Mouse (Mus musculus) kidney, postnatal 14 days (tissue): ENCODE measurements at regions not wholly inside any gene's neighbourhood (a gene's known extent, or its start where the extent isn't known, plus 50 kb on each side); places are given as distances from the start of the nearest gene placed in this dataset.

Experiments used
- DNase-seq: peaks from one replicate; pipeline ENCODE4 v3.0.0; 2022; ENCODE audit warnings: mixed read lengths

DNA sequence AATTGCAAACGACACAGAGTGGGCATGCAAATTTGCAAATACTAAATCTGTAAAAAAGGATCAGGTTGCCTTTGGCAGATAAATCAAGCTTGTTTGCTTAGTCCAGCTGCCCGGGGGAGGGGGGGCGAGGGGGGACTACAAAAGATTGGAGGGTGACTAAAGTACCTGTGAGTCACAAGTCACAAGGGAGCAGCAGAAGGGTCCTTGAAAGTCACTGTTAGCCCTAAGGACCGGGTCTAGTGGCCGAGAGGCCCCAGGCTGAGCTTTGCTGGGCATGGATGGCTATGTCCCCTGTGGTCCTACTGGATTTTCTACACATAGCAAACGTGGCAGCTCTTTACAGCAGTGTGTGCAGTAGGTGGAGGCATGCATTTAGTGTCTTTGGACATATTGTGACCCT, 118.4 kb upstream of the Pitx1 start:
- no peak for DNase-seq

- DNase-seq = peak; percentile 13
These were observed 117.4 kb upstream of the Pitx1 start for GRCm38 (mm10) chr13:55953426-55953825.

GRCm38 (mm10) chr13:55950773-55951172, 114.8 kb upstream of the Pitx1 start:
- DNase-seq = no peak

GRCm38 (mm10) chr13:55948591-55948990, 112.6 kb upstream of the Pitx1 start:
- DNase-seq = no peak

DNA sequence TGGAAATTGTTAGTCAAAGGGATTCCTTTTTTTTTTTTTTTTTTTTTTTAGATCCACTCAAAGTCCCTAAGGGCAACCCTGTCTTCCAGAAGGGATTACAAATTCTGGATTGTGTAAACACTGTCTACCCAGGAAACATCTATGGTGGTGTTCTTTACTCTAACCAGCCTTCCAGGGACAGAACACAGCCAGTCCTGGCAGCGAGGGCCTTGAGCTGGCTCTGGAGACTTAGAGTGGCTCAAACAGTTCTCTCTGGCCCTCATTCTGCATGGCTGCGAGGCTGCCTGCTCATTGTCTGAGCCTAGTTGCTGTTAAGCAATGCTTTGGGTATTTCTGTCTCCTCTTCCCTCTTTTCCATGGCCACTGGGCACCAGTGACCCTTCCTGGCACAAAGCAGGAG, 112.2 kb upstream of the Pitx1 start:
- no peak for DNase-seq

DNA sequence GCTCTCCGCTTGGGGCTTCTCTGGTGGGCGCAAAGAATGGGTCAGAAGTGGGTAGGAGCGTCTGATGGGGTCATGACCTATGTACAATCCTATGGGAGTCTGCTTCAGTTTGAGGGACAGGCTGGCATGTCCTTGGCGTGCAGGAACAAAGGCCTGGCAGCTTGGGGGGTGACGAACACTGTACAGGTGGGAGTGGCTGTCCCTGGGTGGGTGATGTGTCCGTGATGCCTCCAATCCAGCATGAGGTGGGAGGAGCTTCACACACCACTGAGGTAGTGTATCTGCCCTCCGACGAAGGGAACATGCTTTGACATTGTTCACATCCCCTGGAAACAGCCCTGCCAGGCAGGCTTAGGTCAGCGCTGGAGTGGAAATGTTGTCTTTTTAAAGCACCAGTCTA, 101.4 kb upstream of the Pitx1 start:
- no peak for DNase-seq

- no peak for DNase-seq
These were observed 101.0 kb upstream of the Pitx1 start for GRCm38 (mm10) chr13:55937000-55937399.

- no peak for DNase-seq
These were observed 94.6 kb upstream of the Pitx1 start for GRCm38 (mm10) chr13:55930637-55931036.

DNA sequence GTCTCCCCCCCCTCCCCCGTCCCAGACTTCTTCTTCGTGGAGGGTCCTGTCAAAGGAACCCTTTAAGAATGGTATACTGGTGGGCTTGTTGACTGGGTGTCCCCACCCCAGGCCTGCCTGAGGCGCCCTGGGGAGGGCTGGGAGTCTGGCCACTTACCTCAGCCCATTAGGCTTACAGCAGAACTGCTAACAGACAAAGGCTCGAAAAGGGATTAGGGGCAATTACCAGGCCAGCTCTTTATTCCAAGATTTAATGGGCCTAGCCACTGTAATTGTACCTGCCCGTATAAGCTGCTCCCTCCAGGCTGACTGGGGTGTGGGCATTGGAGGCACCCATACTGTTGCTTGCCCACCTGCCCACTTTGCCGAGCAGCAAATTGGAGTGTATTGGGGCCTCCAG, 93.8 kb upstream of the Pitx1 start:
- DNase-seq = no peak

DNA sequence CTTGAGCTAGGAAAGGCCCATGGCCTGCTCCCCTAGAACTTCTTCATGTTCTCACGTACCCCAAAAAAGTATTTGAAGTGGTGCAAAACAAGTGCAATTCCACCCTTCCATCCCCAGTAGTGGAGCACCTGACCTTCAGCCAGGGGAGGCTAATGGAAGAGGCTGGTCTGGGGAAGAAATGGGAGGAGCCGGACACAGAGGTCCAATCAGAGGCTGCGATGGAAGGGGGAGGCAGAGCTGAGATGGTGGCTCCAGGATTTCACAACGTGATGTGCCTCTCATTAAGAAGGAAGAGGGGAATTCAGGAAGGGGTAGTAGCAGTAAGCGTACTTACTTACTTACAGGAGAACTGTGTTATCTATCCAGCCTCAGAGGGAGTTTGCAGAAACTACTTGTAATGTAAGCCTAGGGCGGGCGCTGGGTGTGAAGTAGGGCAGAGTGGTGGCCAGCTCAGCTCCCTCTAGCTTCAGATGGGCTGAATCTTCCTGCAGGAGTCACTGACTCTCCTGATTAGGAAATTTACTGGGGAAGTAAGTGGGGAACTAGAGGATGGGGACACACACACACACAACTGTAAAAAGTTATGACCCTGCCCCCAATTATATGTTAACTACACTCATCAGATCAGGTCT, 87.6 kb upstream of the Pitx1 start:
- DNase-seq = peak; percentile 41

DNA sequence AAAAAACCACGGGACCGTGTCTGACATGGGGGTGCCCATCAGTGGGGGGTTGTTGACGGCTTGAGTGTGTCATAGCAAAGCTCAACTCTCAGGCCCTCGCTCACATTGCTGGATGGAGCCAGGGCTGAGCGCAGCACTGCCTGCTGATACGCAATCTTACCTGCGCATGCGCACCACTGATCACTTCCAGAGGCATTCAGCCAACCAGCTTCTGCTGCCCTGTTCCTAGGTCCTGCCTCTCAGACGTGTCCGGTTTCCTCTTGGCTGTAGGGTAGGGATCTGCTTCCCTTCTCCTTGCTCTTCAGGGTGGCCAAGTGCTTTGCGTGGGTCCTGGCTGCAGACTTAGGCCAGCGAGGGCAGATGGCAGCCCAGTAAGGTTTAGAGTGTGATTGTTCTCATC, 81.3 kb upstream of the Pitx1 start:
- no peak for DNase-seq

- DNase-seq = peak; percentile 88
These were observed 76.3 kb upstream of the Pitx1 start for GRCm38 (mm10) chr13:55912271-55912711.

- no peak for DNase-seq
These were observed 73.9 kb upstream of the Pitx1 start for GRCm38 (mm10) chr13:55909941-55910340.

GRCm38 (mm10) chr13:55904884-55905283, 68.9 kb upstream of the Pitx1 start:
- no peak for DNase-seq

GRCm38 (mm10) chr13:55902255-55902654, 66.3 kb upstream of the Pitx1 start:
- no peak for DNase-seq

GRCm38 (mm10) chr13:55900190-55900526, 64.2 kb upstream of the Pitx1 start:
- DNase-seq = no peak

GRCm38 (mm10) chr13:55899501-55900189, 63.7 kb upstream of the Pitx1 start:
- DNase-seq = no peak

GRCm38 (mm10) chr13:55898999-55899398, 63.0 kb upstream of the Pitx1 start:
- DNase-seq = no peak

- DNase-seq = no peak
These were observed 62.4 kb upstream of the Pitx1 start for GRCm38 (mm10) chr13:55898257-55898950.

DNA sequence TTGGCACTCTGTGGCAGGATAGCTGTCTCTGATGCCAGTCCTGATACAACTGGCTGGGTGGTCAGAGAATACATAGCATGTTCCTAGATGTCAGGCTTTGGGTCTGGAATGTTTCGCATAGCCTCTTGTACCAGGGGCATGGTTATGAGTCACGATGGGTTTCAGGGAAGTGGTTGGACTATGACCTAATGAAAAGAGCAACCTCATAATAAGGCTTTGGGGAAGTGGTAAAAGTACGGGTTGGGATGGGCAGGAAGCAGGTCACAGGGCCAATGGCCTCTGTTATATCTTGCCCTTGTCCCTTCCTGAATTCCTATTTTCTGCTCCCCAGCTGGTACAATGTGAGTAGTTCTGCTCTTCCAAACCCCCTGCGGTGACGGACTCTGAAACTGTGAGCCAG, 59.5 kb upstream of the Pitx1 start:
- no peak for DNase-seq

DNA sequence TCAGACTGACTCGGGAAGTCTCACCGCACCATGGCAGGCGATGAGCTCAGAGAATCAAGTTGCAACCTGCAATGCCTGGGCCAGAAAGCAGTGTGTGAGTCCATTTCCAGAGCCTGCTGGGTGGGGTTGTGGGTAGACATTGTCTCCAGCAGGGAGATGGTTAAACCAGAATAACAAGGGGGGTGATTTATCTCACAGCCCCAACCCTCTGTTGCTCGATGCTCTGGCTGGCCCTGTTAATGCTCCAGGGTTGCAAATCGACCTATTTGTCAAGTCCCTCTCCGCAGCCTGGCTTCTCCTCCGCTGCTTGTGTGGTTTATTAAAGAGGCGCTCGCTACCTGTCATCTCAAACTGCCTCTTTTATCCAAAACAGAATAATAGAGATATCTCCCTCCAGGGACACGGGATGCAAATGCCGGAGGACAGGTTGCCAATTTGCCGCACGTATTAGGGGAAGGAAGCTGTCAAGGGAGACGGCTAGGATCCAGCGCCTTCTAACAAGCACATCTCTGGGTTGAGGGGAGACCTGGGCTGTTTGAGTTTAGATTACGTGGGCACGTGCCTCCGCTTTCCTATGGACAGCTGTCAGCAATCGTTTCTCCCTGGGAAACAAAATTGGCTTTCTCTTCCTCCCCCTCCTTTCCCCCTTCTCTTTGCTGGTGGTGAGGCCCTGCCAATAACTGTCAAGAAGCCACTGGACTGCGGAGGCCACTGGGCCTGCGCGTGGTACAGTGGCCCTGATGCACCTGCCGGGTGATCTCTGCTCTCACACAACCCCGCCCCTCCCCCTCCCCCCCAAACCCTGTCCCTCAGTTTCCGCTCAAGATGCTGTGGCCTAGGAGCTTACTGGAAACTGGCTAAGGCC, 57.4 kb upstream of the Pitx1 start:
- no peak for DNase-seq

DNA sequence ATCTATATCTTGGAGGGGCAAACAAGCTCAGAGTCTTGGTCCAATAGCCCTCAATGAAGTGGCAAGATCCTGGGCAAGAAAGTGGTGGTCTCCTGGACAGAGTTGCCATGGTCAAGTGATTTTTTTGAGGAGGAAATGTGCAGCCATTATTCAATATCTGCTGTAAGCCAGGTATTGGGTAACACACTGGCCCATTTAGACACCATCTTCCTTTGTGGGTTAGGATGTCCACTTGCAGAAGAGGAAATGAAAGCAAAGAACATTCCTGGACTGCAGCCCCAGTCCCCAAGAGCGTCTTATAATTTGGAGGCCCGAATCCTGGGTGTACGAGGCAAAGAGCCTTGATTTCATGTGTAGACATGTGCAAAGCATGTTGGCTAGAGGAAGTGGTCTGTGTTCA, 56.3 kb upstream of the Pitx1 start:
- DNase-seq = no peak

- DNase-seq = no peak
These were observed 51.2 kb upstream of the Pitx1 start for GRCm38 (mm10) chr13:55887099-55887736.
